Mouse (Mus musculus) limb, embryonic 15.5 days (tissue): Measurements from ENCODE around the gene Arrb1. TPM values are rescaled to one million over a fixed set of nuclear protein-coding genes. Genes with fewer than 3 reads are reported as not detected.
A peak's percentile ranks its signal among the peaks of the same experiment; 100 is the strongest.

ENCODE experiments used
- ATAC-seq: fragments of 200-750 bp; cut with Nextera tagmentation; 2 replicates; pipeline ENCODE4 v1.8.0; 2017; ENCODE audit warnings: low read depth, moderate TSS enrichment; ENCODE audit not compliant: insufficient number of reproducible peaks, low FRiP score, low TSS enrichment
- H3K27ac ChIP-seq: fragments of 300-500 bp; sonication (generic); 2 replicates; pipeline ENCODE4 v1.5.1; 2015; ENCODE audit warnings: moderate library complexity, mild to moderate bottlenecking, inconsistent platforms
- H3K27me3 ChIP-seq: fragments of 300-500 bp; sonication (generic); 2 replicates; pipeline ENCODE4 v1.6.1; 2015; ENCODE audit warnings: inconsistent platforms
- H3K36me3 ChIP-seq: fragments of 300-500 bp; sonication (generic); 2 replicates; pipeline ENCODE4 v1.6.1; 2015; ENCODE audit warnings: inconsistent platforms
- H3K4me1 ChIP-seq: fragments of 300-500 bp; sonication (generic); 2 replicates; pipeline ENCODE4 v1.6.1; 2015; ENCODE audit warnings: inconsistent platforms
- H3K4me2 ChIP-seq: fragments of 300-500 bp; sonication (generic); 2 replicates; pipeline ENCODE4 v1.6.1; 2015; ENCODE audit warnings: mild to moderate bottlenecking, inconsistent platforms
- H3K4me3 ChIP-seq: fragments of 300-500 bp; sonication (generic); 2 replicates; pipeline ENCODE4 v1.5.1; 2015; ENCODE audit warnings: mild to moderate bottlenecking, inconsistent platforms
- H3K9ac ChIP-seq: fragments of 300-500 bp; sonication (generic); 2 replicates; pipeline ENCODE4 v1.6.1; 2015; ENCODE audit warnings: inconsistent platforms
- H3K9me3 ChIP-seq: fragments of 300-500 bp; sonication (generic); 2 replicates; pipeline ENCODE4 v1.6.1; 2016; ENCODE audit warnings: inconsistent platforms
- WGBS: fragments of 180-500 bp; shearing (Covaris S2); methylation state at CpG from one replicate; pipeline ENCODE4 v1.1.7; 2015; 5-methylcytosine and 5-hydroxymethylcytosine counted together
- polyA plus RNA-seq: library from polyadenylated mRNA; unstranded; fragments of >200 nt; fragmentation: Nextera tagmentation; extraction: Ambion mirVana; gene quantifications from 2 replicates; pipeline ENCODE4 v1.2.1, GENCODE M21; 2015

Arrb1 gene
- polyA plus RNA-seq, 1 experiment from 2014 or later: 7.4 TPM

GRCm38 (mm10) chr7:99618264-99618663, 83.0 kb downstream of the Arrb1 start:
- WGBS: 63% methylated on average over 2 of the region's 2 CpGs
- Histone ChIP-seq H3K27ac (no peak overlapping the region), H3K4me1 (no peaks in the 10 kb centered on the region), H3K4me2 (no peak overlapping the region), H3K27me3 (peaks cover 30% of the 10 kb centered on the region), H3K36me3 (no peaks in the 10 kb centered on the region), H3K4me3 (no peak overlapping the region), H3K9ac (no peak overlapping the region), H3K9me3 (no peaks in the 10 kb centered on the region)
- ATAC-seq: no peak

- Histone ChIP-seq H3K4me2 (no peak overlapping the region), H3K27me3 (peaks cover 36% of the 10 kb centered on the region), H3K27ac (no peak overlapping the region), H3K36me3 (no peaks in the 10 kb centered on the region), H3K9ac (no peak overlapping the region), H3K4me1 (no peaks in the 10 kb centered on the region), H3K9me3 (no peaks in the 10 kb centered on the region), H3K4me3 (no peak overlapping the region)
- WGBS: 1% methylated on average over 3 of the region's 3 CpGs
- no peak for ATAC-seq
These were observed 83.6 kb downstream of the Arrb1 start for GRCm38 (mm10) chr7:99618860-99619259.

- Histone ChIP-seq H3K4me1 (peaks cover 25% of the 10 kb centered on the region), H3K4me2 (peak overlapping the region; percentile 98), H3K27ac (no peak overlapping the region), H3K4me3 (peak overlapping the region; percentile 49), H3K36me3 (no peaks in the 10 kb centered on the region), H3K9me3 (no peaks in the 10 kb centered on the region), H3K27me3 (peaks cover 93% of the 10 kb centered on the region), H3K9ac (0 out of 2 replicates have a peak overlapping the region, but pooled peaks have one; percentile 10)
- WGBS: under 1% methylated on average over 80 of the region's 81 CpGs
- 0 out of 2 replicates have a peak, but pooled peaks have one; percentile 32 for ATAC-seq
These were observed 90.6 kb downstream of the Arrb1 start for GRCm38 (mm10) chr7:99625722-99626375.

GRCm38 (mm10) chr7:99626376-99627270, 91.4 kb downstream of the Arrb1 start, which contains the start of gene Tpbgl:
Gene Tpbgl, minus strand, starts transcription at chr7:99627103.
- Histone ChIP-seq H3K4me3 (peak within 1 kb of the TSS; percentile 49), H3K27me3 (peaks cover 93% of the 10 kb centered on the region), H3K4me1 (peaks cover 25% of the 10 kb centered on the region), H3K36me3 (no peaks in the 10 kb centered on the region), H3K9me3 (no peaks in the 10 kb centered on the region), H3K27ac (no peak within 1 kb of the TSS), H3K4me2 (peak within 1 kb of the TSS; percentile 98), H3K9ac (0 out of 2 replicates have a peak within 1 kb of the TSS, but pooled peaks have one; percentile 17)
- no peak; the same call in 1 of the 2 replicates for ATAC-seq
- WGBS: under 1% methylated on average over 78 of the region's 83 CpGs

- H3K9me3 ChIP-seq: no peaks in the 10 kb centered on the region
- H3K9ac ChIP-seq: no peak overlapping the region
- H3K27ac ChIP-seq: no peak overlapping the region
- peaks cover 25% of the 10 kb centered on the region for H3K4me1 ChIP-seq
- ATAC-seq: no peak
- peak overlapping the region; percentile 98; the same call in 1 of the 2 replicates for H3K4me2 ChIP-seq
- H3K4me3 ChIP-seq: peak overlapping the region; percentile 49
- H3K36me3 ChIP-seq: no peaks in the 10 kb centered on the region
- 7% methylated on average over 7 of the region's 7 CpGs for WGBS
- peaks cover 92% of the 10 kb centered on the region for H3K27me3 ChIP-seq
These were observed 92.1 kb downstream of the Arrb1 start for GRCm38 (mm10) chr7:99627366-99627765.

- H3K4me1 ChIP-seq: peaks cover 4% of the 10 kb centered on the region
- no peak overlapping the region for H3K27ac ChIP-seq
- 15% methylated on average over 6 of the region's 6 CpGs for WGBS
- no peak for ATAC-seq
- no peak overlapping the region for H3K9ac ChIP-seq
- no peak overlapping the region for H3K4me3 ChIP-seq
- H3K4me2 ChIP-seq: no peak overlapping the region
- H3K9me3 ChIP-seq: no peaks in the 10 kb centered on the region
- no peaks in the 10 kb centered on the region for H3K36me3 ChIP-seq
- H3K27me3 ChIP-seq: peaks cover 43% of the 10 kb centered on the region
These were observed 97.0 kb downstream of the Arrb1 start for GRCm38 (mm10) chr7:99632286-99632685.

- no peak overlapping the region for H3K4me3 ChIP-seq
- whole genome bisulfite sequencing: 48% methylated on average over 8 of the region's 8 CpGs
- ATAC-seq: no peak
- H3K9me3 ChIP-seq: no peaks in the 10 kb centered on the region
- H3K9ac ChIP-seq: no peak overlapping the region
- no peaks in the 10 kb centered on the region for H3K36me3 ChIP-seq
- no peak overlapping the region for H3K27ac ChIP-seq
- H3K4me2 ChIP-seq: no peak overlapping the region
- peaks cover 25% of the 10 kb centered on the region; the same call in 1 of the 2 replicates for H3K27me3 ChIP-seq
- H3K4me1 ChIP-seq: no peaks in the 10 kb centered on the region
These were observed 98.8 kb downstream of the Arrb1 start for GRCm38 (mm10) chr7:99633966-99634665.

- no peak for ATAC-seq
- no peak overlapping the region for H3K9ac ChIP-seq
These were observed 106.0 kb downstream of the Arrb1 start for GRCm38 (mm10) chr7:99641245-99641644.

GRCm38 (mm10) chr7:99642078-99642477, 106.8 kb downstream of the Arrb1 start:
- 0 out of 2 replicates have a peak, but pooled peaks cover 4% of the 10 kb centered on the region for H3K4me1 ChIP-seq
- no peaks in the 10 kb centered on the region for H3K36me3 ChIP-seq
- no peak overlapping the region for H3K9ac ChIP-seq
- ATAC-seq: no peak
- H3K4me2 ChIP-seq: no peak overlapping the region
- no peak overlapping the region for H3K4me3 ChIP-seq
- no peaks in the 10 kb centered on the region for H3K9me3 ChIP-seq
- H3K27me3 ChIP-seq: peaks cover 9% of the 10 kb centered on the region; the same call in 1 of the 2 replicates
- WGBS: 56% methylated on average over 3 of the region's 3 CpGs
- no peak overlapping the region for H3K27ac ChIP-seq

More at GRCm38 (mm10) chr7:99641245-99641644, 106.0 kb downstream of the Arrb1 start:
- H3K27ac ChIP-seq: no peak overlapping the region
- WGBS: 45% methylated on average over 4 of the region's 4 CpGs
- H3K4me2 ChIP-seq: no peak overlapping the region
- no peaks in the 10 kb centered on the region for H3K36me3 ChIP-seq
- H3K4me3 ChIP-seq: no peak overlapping the region
- H3K27me3 ChIP-seq: peaks cover 9% of the 10 kb centered on the region; the same call in 1 of the 2 replicates
- H3K4me1 ChIP-seq: 0 out of 2 replicates have a peak, but pooled peaks cover 4% of the 10 kb centered on the region
- H3K9me3 ChIP-seq: no peaks in the 10 kb centered on the region

- no peak overlapping the region for H3K4me2 ChIP-seq
- WGBS: 77% methylated on average over 7 of the region's 7 CpGs
- H3K9ac ChIP-seq: no peak overlapping the region
- no peak for ATAC-seq
- no peak overlapping the region for H3K4me3 ChIP-seq
- no peaks in the 10 kb centered on the region for H3K9me3 ChIP-seq
- H3K27me3 ChIP-seq: peaks cover 9% of the 10 kb centered on the region; the same call in 1 of the 2 replicates
- no peak overlapping the region for H3K27ac ChIP-seq
- H3K36me3 ChIP-seq: no peaks in the 10 kb centered on the region
- H3K4me1 ChIP-seq: 0 out of 2 replicates have a peak, but pooled peaks cover 4% of the 10 kb centered on the region
These were observed 109.4 kb downstream of the Arrb1 start for GRCm38 (mm10) chr7:99644701-99645100.

GRCm38 (mm10) chr7:99648623-99649022, 113.4 kb downstream of the Arrb1 start:
- Histone ChIP-seq H3K4me1 (no peaks in the 10 kb centered on the region), H3K4me2 (no peak overlapping the region), H3K9me3 (no peaks in the 10 kb centered on the region), H3K27ac (no peak overlapping the region), H3K4me3 (no peak overlapping the region), H3K9ac (no peak overlapping the region), H3K27me3 (0 out of 2 replicates have a peak, but pooled peaks cover 4% of the 10 kb centered on the region), H3K36me3 (no peaks in the 10 kb centered on the region)
- ATAC-seq: no peak
- WGBS: 4% methylated on average over 6 of the region's 6 CpGs
